Mouse (Mus musculus) cerebellum, adult (tissue): ENCODE results near the gene Gins2.

Experiments used
- ATAC-seq: cut with Nextera tagmentation; 2 replicates; pipeline ENCODE4 v1.9.2; 2017; ENCODE audit warnings: mild to moderate bottlenecking, moderate library complexity, mixed read lengths; ENCODE audit not compliant: insufficient number of reproducible peaks, low FRiP score, low TSS enrichment

Gene Gins2

DNA sequence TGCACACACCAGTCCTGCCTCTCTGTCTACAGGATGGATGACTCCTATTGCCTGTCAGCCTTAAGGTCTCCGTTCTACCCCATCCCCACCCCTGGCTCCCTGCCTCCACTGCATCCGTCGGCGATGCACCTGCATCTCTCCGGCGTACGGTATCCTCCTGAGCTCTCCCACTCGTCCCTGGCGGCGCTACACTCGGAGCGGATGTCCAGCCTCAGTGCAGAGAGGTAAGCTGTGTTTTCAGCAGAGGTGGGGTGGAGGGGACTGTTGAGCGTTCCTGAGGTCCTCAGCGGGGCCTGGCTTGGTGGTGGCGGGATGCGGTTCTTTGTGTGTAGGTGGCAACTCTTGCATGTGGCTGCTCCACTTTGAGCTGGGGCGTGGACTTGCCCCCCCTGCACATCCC is 21.4 kb downstream of the Gins2 start:
- no peak for ATAC-seq

DNA sequence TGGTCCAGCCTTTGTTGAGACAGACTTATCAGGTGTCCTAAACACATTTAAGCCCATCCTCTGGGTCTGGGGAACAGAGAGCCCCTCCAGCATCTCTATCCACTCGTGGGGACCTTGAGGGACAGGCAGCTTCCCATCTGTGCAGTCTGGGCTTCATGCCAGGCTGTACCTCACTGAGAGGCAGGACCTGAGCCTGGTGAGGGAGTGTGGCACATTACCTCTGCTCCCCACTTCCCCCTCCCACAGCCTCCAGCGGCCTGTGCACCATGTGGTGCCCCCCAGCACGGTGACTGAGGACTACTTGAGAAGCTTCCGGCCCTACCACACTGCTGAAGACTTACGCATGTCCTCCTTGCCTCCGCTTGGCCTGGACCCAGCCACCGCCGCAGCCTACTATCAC is 22.4 kb downstream of the Gins2 start:
- 0 out of 2 replicates have a peak, but pooled peaks have one; percentile 15 for ATAC-seq

DNA sequence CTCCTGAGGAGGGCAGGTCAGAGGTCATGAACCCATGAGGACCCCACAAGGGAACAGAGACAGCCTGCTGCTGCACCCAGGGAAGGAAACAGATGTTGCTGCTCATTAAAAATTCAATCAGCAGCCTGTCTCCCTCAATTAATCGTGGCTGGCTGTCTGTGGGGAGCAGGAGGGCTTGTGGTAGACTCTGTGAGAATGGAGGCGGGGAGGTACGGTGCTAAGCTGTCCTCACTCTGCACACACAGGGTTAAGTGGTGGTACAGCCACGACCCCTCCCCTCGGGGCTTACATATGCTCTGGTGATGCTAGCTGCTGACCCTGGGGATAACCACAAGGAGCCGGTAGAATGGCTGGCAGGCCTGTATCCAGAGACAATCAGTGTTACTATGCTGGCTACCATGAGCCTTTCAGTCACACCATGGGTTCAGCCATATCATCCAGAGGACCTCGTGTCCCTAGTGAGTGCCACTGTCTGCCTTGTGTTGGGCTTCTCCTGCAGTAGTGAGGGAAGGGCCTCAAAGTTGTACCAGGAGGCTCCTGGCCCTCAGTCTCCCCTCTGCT is 23.9 kb downstream of the Gins2 start:
- ATAC-seq: no peak

GRCm38 (mm10) chr8:120563851-120564837 is 25.0 kb downstream of the Gins2 start:
- ATAC-seq: 0 out of 2 replicates have a peak, but pooled peaks have one; percentile 14

DNA sequence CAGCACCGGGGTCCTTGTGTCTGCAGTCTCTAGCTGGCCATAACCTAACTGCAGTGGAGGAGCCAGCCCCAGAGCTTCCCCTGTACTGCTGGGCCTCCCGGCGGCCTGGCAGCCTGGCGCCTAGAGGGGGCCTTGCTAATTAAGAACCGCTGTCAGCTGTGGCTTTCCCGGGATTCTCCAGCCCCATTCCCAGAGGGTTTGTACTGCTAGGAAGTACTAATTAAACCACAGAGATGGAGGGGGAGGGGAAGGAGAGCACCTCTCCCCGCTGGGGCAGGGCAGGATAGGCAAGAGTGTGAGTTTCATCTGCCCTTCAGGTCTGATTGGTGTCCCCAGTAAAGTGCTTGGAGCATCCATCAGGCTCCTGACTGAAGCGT is 25.8 kb downstream of the Gins2 start:
- no peak for ATAC-seq

DNA sequence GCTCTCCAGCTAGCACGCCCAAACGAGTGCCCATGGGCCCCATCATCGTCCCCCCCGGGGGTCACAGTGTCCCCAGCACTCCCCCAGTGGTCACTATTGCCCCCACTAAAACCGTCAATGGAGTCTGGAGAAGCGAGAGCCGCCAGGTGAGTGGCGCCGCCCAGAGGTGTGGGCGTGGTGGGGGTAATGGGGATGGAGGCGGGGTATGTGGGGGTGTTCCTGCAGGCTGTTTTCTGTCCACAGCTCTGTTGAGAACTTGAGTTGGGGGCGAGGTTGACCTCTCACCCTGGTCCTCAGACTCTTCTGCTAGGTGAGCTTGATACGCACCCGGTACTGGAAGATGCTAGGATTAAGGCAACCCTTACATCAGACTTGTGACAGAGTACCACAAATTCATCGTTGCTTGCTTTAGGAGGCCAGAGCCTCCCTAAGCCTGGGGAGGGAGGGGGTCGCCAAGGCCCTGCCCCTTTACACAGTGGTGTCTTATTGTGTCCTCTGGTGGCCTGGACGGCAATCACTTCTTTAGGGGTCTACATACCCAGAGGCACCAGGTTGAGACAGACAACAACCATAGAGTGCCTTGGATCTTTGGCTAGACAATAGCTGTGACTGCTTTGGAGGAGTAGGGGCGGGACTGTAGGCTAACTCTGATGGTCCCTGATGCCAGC is 26.3 kb downstream of the Gins2 start:
- no peak for ATAC-seq

DNA sequence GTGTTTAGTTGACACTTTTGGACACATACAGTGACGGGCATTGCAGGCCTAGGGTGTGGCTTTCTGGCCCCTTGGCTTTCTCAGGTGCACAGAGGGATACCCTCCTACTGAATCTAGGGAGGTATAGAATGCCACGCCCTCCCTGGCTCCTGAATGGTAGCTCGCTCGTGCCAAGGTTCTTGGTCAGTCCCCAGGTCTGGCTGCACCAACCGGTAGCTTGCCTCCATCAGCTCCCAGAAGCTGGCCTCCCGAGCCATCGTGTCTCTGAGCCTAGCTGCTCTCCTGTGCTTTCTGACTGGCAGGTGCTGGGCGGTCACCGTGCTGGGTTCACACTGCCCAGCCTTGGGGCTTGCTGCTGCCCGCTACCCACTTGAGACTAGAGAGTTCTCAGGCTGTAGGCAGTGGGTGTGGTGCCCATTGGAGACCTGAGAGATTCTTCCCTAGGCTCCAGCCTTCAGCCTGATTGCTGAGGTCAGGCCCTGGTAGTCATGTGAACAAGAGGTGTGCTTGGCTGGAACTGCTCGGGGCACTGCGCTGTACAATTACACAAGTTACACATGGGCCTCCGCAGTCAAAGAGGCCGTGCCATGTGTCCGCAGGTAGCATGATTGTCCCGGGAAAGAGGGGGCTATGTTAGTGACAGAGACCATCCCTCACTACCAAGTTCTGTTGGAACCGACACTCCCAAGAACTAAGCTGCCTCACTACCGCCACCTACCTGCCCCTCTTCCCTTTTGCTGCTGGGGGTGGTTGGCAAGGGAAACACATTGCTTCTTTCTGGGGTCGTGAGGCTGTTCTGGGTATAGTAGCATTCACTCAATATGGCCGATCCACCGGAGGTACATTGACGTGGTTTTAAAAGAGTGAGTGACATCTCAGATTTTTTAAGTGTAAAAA is 27.3 kb downstream of the Gins2 start:
- ATAC-seq: no peak

DNA sequence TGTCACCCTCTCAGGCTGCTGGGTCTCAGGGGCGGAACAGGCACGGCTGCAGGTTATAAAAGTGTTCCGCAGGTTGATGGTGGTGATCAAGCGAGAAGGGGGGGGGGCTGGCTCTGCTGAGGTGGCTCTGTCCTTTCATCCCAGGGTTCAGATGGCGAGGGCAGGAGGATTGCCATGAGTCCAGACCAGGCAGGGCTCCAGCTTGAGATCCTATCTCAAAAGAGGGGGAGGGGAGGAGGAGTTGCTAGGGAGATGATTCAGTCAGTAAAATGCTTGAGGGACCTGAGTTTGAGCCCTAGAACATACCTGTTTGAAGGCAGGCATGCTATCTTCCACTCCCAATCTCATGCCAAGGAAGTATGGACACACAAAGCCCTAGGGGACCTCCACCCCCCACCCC is 28.6 kb downstream of the Gins2 start:
- ATAC-seq: no peak

DNA sequence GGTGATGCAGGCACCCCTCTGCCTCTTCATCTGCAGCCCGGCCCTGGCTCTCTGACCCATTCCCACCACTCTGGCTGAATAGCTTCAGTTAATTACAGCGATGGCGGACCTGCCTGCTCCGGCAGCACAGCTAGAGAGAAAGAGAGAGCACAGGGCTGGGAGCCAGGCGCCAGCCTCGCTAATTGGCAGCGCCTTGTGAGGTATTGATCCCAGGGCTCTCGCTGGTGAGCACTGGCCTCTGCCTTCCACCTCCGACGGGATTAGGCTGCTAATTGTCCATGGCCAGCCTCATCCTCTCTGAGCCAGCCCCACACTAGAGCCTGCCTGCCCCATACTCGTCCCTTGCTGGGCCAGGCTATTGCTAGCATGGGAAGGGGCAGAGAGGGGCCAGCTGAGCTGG is 29.4 kb downstream of the Gins2 start:
- no peak for ATAC-seq

- no peak for ATAC-seq
These were observed 30.9 kb downstream of the Gins2 start for GRCm38 (mm10) chr8:120558162-120558561.

DNA sequence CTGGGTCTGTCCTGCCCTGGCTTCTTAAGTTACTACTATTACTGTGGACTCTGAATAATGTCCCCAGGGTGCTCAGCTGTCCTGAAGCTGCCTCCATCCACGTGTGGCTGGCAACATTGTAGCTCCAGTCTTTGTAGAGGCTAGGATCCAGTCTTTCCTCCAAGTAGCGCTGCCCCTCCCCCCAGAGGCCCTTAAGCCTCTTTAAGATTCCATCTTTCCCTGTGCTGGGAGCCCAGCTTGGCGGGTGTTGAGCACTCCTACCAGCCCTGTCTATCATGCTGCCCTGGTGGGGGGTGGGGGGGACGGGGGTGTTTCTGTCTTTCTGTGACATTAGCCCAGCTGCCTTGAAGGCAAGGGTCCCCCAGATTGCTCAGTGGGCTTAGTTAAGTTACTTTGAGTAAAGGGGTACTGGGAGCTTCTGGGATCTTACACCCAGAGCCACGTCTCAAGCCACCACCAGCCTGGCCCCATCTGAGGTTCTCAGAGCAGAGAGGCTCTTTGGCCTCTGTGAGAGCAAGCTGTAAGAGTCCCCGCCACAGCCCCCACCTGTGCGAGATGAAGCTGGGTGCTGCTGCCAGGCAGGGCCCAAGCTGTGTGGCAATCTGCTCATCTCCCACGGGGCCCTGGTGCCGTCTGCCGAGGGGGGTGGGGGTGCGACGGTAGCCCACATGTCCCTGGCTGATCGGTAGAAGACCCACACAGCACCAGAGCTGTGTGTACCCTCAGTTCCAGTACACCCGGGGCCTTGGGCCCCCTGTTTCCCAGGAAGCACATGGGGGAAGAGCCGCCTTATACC is 31.7 kb downstream of the Gins2 start:
- peak; percentile 10; the same call in 1 of the 2 replicates for ATAC-seq

DNA sequence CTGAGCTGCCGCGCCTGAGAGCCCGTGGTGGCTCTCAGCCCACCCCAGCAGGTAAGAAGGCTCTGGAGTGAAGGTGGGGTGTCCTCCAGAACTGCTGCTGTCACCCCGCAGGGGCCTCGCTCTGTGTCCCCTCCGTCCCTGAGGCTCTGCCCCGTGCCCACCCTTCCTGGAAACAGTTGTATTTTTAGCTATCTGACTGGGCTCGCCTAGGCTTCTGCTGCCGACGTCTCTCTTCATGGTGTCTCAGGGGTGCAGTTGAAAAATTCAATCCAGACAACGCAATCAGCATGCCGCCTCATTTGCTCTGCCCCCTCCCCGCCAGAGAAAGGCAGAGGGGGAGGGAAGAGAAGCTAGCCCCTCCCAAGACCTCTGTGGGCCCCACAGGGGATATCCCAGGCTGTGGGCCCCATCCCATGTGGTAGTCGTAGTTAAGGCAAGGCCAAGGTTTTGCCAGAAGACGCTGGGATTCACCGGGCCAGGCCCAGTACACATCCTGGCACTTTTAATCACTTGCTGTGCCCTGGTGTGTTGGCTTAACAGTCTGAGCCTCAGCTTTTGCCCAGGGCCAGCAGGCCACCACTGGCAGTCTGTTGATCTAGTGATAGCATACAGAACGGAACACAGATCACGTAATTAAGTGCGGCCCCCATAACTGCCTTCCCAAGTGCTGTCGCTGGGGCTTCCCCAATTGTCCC is 32.8 kb downstream of the Gins2 start:
- ATAC-seq: no peak

DNA sequence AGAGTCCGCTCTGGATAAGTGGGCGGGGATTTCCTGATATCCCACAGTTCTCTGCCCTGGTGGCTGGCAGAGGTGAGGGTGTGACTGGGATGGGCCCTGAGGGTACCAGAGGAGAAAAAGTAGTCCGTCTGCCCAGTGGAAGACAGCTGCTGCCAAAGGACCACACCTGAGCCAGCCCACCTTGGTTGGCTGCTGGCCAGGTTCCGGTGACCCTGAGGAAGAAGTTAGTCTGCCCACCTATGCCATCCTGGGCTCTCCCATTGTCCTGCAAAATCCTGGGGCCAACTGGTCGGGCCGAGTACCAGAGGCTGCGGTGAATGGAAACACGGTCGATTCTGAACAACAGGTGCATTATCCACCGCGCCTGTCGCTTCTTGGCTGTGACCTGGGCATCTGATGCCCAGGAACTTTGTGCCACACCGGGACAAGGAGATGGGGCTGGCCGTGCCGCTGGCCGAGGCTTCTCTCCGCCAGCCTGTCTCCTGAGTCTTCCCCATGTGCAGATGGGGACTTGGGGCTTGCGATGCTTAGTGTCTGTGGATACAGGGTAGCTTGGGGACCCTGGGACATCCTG is 34.6 kb downstream of the Gins2 start:
- no peak for ATAC-seq

DNA sequence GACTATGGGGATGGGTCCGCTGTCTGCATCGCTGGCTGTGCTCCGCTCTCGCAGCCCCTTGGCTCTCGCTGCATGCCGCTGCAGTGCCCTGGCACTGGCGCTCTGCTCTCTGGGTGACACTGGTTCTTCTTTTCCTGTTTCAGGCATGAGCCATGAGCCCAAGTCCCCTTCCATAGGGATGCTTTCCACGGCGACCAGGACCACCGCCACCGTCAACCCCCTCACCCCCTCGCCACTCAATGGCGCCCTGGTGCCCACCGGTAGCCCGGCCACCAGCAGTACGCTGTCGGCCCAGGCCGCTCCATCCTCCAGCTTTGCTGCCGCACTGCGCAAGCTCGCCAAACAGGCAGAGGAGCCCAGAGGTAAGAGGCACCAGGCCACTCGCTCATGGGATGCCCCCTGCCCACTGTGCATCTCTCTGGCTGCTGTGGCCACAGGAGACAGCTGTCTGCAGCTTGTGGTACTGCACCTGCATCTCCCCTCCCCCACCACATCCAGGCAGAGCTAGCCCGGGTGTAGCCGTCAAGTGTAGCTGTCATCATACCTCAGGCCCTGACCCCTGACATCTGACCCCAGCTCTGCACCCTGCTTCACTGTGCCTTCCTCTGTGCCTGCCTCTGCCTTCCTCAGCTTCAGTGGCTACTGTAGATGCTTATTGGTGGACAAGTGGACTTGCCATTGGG is 35.5 kb downstream of the Gins2 start:
- no peak for ATAC-seq

- no peak for ATAC-seq
These were observed 36.6 kb downstream of the Gins2 start for GRCm38 (mm10) chr8:120552509-120552908.

DNA sequence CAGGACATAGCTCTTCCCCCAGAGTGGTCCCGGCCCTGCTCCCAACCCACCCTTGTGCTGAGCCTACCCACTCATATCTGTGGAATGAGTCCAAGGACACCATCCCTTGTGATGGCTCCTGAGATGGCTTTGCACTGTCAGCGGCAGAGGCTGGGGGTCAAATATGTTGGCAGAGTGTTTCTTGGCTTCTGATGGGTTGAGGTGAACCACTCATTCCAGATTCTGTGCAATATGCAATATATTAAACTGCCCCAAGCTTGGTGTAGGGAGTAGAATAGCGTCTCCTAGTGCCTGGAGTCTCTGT is 37.5 kb downstream of the Gins2 start:
- no peak for ATAC-seq

DNA sequence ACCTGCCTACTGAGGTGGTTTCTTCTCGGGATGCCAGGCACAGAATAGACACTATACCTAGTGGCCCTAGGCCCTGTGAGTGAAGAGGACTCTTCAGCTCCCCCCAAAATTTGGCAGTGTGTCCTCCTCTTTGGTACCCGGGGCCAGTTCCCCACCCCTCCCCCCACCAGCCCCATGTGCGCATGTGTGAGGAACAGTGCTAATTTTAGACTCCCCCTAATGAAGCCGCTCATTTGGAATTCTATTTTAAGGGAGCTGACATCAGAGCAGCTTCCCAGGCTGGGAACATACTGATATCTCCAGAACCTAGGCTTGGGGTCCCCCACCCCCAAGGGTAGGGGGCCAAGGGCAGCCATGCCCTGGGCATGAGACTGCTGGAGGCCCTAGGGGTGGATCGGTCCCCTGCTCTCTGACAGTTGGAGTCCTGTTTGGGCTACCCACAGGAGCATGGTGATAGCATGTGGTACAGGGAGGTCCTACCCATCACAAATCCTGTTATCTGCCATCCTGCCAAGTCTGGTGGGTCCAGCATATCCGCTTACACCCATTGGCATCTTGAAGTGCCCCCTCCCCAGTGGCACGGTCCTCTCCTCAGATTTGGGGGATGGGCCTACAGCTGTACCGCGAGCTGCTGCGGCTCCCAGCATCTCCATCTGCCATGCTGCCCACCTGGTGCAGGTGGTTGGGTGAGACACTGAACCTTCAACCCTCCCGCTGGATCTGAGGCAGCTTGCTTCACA is 38.0 kb downstream of the Gins2 start:
- peak; percentile 28 for ATAC-seq
